Mouse (Mus musculus): ENCODE results near the gene Hectd4. TPM values are rescaled to one million over a fixed set of nuclear protein-coding genes. Genes with fewer than 3 reads are reported as not detected.
A peak's percentile ranks its signal among the peaks of the same experiment; 100 is the strongest.

Gene Hectd4
- polyA plus RNA-seq, 1 experiment, result 61.5 TPM

DNA sequence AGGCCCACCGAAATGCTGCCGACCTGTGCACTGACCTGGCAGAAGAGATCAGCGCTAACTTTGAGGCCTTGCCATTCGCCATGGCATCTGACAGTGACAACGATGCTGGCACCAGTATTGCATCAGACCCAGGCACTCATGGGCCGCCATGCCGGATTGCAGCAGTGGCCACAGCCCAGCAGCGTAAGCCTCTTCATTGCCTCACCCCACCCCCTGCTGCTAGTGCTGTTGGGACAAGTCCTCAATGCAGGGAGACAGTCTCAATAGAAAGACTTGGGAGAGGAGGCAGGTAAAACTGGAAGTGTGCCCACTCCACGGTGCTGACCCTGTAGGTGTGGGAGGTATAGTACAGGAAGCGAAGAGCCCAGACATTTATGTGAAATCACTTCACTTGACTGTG is 111.7 kb downstream of the Hectd4 start:
- TF ChIP-seq POLR2A (IDR thresholded peaks at IDR 0.05; ENCODE audit: control insufficient read depth, extremely low read depth, insufficient read depth, low read length, poor library complexity) (no peak), CTCF (IDR thresholded peaks at IDR 0.05; ENCODE audit: borderline replicate concordance, control insufficient read depth, extremely low read depth, insufficient read depth, low read length, poor library complexity) (no peak)
- H3K4me1 ChIP-seq (replicated peaks; ENCODE audit: control insufficient read depth, insufficient read depth, low read length), result peaks cover 11% of the 10 kb centered on the region
- no peaks in the 10 kb centered on the region for H3K27me3 ChIP-seq (ENCODE audit: control insufficient read depth, insufficient read depth, low read length)
- WGBS, result 96% methylated on average over 10 of the region's 10 CpGs
- DNase-seq, result no peak
- no peak overlapping the region for H3K4me3 ChIP-seq (ENCODE audit: control insufficient read depth, insufficient read depth, low read length)
- no peak overlapping the region for H3K27ac ChIP-seq (ENCODE audit: control insufficient read depth, insufficient read depth, low read length)
- peaks cover 51% of the 10 kb centered on the region for H3K36me3 ChIP-seq (ENCODE audit: control insufficient read depth, insufficient read depth, low read length)

DNA sequence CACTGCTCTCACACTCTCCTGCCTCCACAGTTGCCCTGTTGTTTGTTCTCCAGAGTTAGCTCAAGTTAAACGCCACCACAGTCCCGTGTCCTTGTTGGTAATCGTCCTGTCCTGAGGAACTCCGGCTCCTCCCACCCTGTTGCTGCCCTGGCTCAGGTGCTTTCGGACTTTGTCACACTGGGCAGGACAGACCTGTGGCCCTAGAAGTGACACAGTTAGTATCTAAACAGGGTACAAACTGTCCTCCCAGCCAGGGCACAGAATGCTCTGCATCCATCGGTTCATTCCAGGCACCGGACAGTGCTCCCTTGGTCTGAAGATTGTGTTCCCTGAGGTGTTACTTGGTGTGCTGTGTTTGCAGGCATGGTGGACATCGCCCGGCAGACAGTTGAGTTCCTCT is 114.0 kb downstream of the Hectd4 start:
- 97% methylated on average over 9 of the region's 9 CpGs for WGBS
- no peak for TF ChIP-seq CTCF (IDR thresholded peaks at IDR 0.05; ENCODE audit: borderline replicate concordance, control insufficient read depth, extremely low read depth, insufficient read depth, low read length, poor library complexity)
- TF ChIP-seq POLR2A (IDR thresholded peaks at IDR 0.05; ENCODE audit: control insufficient read depth, extremely low read depth, insufficient read depth, low read length, poor library complexity), result no peak
- H3K36me3 ChIP-seq (ENCODE audit: control insufficient read depth, insufficient read depth, low read length), result peaks cover 59% of the 10 kb centered on the region
- no peak for DNase-seq
- no peaks in the 10 kb centered on the region for H3K27me3 ChIP-seq (ENCODE audit: control insufficient read depth, insufficient read depth, low read length)
- H3K4me1 ChIP-seq (replicated peaks; ENCODE audit: control insufficient read depth, insufficient read depth, low read length), result peaks cover 7% of the 10 kb centered on the region; the same call in 1 of the 2 replicates
- no peak overlapping the region for H3K27ac ChIP-seq (ENCODE audit: control insufficient read depth, insufficient read depth, low read length)
- H3K4me3 ChIP-seq (ENCODE audit: control insufficient read depth, insufficient read depth, low read length), result no peak overlapping the region

DNA sequence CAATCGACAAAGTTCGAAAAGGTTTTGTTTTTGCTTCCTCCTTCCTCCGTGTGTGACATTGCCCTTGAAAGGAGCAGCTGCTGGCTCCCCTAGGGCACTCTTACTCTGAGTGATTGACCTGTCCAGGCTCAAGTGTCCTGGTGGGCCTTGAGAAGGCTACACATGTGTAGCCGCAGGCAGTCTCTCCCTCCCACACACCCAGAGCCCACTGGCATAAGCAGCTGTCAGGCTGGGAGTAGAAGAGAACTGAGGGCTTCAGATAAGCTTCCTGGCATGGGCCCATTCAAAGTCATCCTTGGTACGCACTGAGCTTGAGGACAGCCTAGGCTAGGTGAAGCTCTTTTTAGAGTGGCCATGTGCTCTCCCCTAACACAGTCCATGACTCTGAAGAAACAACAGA is 114.4 kb downstream of the Hectd4 start:
- Histone ChIP-seq H3K27ac (ENCODE audit: control insufficient read depth, insufficient read depth, low read length) (no peak overlapping the region), H3K4me1 (replicated peaks; ENCODE audit: control insufficient read depth, insufficient read depth, low read length) (peaks cover 7% of the 10 kb centered on the region; the same call in 1 of the 2 replicates), H3K36me3 (ENCODE audit: control insufficient read depth, insufficient read depth, low read length) (peaks cover 61% of the 10 kb centered on the region), H3K27me3 (ENCODE audit: control insufficient read depth, insufficient read depth, low read length) (no peaks in the 10 kb centered on the region), H3K4me3 (ENCODE audit: control insufficient read depth, insufficient read depth, low read length) (no peak overlapping the region)
- DNase-seq, result no peak
- 88% methylated on average over 5 of the region's 5 CpGs for WGBS
- TF ChIP-seq POLR2A (IDR thresholded peaks at IDR 0.05; ENCODE audit: control insufficient read depth, extremely low read depth, insufficient read depth, low read length, poor library complexity) (no peak), CTCF (IDR thresholded peaks at IDR 0.05; ENCODE audit: borderline replicate concordance, control insufficient read depth, extremely low read depth, insufficient read depth, low read length, poor library complexity) (no peak)

DNA sequence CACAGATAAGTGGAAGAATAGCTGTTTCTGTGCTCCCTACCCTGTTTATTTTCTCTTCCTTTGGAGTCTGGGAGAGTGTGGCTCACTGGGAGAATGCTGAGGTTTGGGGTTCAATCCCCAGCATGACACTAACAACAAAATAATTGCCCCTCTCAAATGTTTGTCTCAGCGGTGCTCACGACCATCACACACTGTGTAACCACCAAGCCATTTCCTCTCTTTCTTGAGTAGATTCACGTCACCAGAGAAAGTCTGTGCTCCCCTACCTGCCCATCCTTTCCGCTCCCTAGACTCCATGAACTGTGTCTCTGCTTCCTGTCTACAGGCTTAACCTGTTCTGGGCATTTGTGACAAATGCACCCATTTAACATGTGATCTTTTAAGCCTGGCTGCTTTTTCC is 115.4 kb downstream of the Hectd4 start:
- H3K4me3 ChIP-seq (ENCODE audit: control insufficient read depth, insufficient read depth, low read length), result no peak overlapping the region
- H3K27me3 ChIP-seq (ENCODE audit: control insufficient read depth, insufficient read depth, low read length), result no peaks in the 10 kb centered on the region
- TF ChIP-seq CTCF (IDR thresholded peaks at IDR 0.05; ENCODE audit: borderline replicate concordance, control insufficient read depth, extremely low read depth, insufficient read depth, low read length, poor library complexity) (no peak), POLR2A (IDR thresholded peaks at IDR 0.05; ENCODE audit: control insufficient read depth, extremely low read depth, insufficient read depth, low read length, poor library complexity) (no peak)
- peak overlapping the region; percentile 60; the same call in 1 of the 2 replicates for H3K27ac ChIP-seq (ENCODE audit: control insufficient read depth, insufficient read depth, low read length)
- 31% methylated on average over 4 of the region's 4 CpGs for WGBS
- H3K36me3 ChIP-seq (ENCODE audit: control insufficient read depth, insufficient read depth, low read length), result peaks cover 65% of the 10 kb centered on the region
- peaks cover 7% of the 10 kb centered on the region; the same call in 1 of the 2 replicates for H3K4me1 ChIP-seq (replicated peaks; ENCODE audit: control insufficient read depth, insufficient read depth, low read length)
- no peak for DNase-seq

DNA sequence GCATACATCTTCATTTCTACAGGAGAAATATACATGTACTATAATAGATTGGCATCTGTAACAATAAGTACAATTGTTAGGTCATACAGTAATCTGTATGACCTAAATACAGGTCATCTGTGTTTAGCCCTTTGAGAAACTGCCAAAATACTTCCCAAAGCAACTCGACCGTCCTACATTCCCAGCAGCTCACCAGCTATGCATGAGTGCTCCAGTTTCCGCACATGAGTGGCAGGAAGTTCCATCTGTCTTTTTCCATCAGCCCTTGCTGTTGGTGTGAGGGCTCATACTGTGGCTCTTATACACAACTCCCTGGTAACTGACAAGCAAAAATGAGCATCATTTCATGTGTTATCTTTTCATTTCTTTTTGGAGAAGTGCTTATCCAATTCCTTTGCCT is 116.0 kb downstream of the Hectd4 start:
- Histone ChIP-seq H3K4me1 (replicated peaks; ENCODE audit: control insufficient read depth, insufficient read depth, low read length) (peaks cover 10% of the 10 kb centered on the region), H3K36me3 (ENCODE audit: control insufficient read depth, insufficient read depth, low read length) (peaks cover 63% of the 10 kb centered on the region), H3K27ac (ENCODE audit: control insufficient read depth, insufficient read depth, low read length) (no peak overlapping the region), H3K27me3 (ENCODE audit: control insufficient read depth, insufficient read depth, low read length) (no peaks in the 10 kb centered on the region), H3K4me3 (ENCODE audit: control insufficient read depth, insufficient read depth, low read length) (no peak overlapping the region)
- no peak for DNase-seq
- 89% methylated on average over 3 of the region's 3 CpGs for WGBS
- TF ChIP-seq POLR2A (IDR thresholded peaks at IDR 0.05; ENCODE audit: control insufficient read depth, extremely low read depth, insufficient read depth, low read length, poor library complexity), result no peak
- no peak for TF ChIP-seq CTCF (IDR thresholded peaks at IDR 0.05; ENCODE audit: borderline replicate concordance, control insufficient read depth, extremely low read depth, insufficient read depth, low read length, poor library complexity)

DNA sequence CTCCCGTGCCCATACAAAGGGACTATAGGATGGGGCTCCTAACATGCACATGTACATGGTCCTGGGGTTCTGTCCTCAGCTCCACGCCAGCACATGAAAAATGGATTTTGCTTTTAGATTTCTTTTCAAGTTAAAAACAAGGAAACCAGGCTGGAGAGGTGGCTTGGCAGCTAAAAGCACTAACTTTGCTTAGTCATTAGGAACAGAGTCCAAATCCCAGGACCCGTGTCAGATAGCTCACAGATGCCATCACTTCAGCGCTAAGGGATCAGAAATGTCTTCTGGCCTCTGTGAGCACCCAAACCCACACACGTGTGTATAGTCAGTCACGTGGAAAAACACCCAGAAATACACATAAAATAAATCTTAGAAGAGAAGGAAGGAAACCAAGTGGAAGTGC is 116.8 kb downstream of the Hectd4 start:
- TF ChIP-seq POLR2A (IDR thresholded peaks at IDR 0.05; ENCODE audit: control insufficient read depth, extremely low read depth, insufficient read depth, low read length, poor library complexity) (no peak), CTCF (IDR thresholded peaks at IDR 0.05; ENCODE audit: borderline replicate concordance, control insufficient read depth, extremely low read depth, insufficient read depth, low read length, poor library complexity) (no peak)
- H3K4me3 ChIP-seq (ENCODE audit: control insufficient read depth, insufficient read depth, low read length), result no peak overlapping the region
- H3K27me3 ChIP-seq (ENCODE audit: control insufficient read depth, insufficient read depth, low read length), result no peaks in the 10 kb centered on the region
- 97% methylated on average over 6 of the region's 6 CpGs for WGBS
- DNase-seq, result no peak
- no peak overlapping the region for H3K27ac ChIP-seq (ENCODE audit: control insufficient read depth, insufficient read depth, low read length)
- H3K36me3 ChIP-seq (ENCODE audit: control insufficient read depth, insufficient read depth, low read length), result peaks cover 58% of the 10 kb centered on the region
- H3K4me1 ChIP-seq (replicated peaks; ENCODE audit: control insufficient read depth, insufficient read depth, low read length), result peaks cover 13% of the 10 kb centered on the region

Measured in thymus, adult 2 months (tissue).